Mouse (Mus musculus) liver, adult 2 months (tissue): ENCODE measurements around the gene Polr2h.

Source experiments
- CTCF ChIP-seq: fragments of 200-500 bp; IDR thresholded peaks from 2 replicates; pipeline ENCODE4 v1.5.1; 2011; ENCODE audit warnings: low read depth, low read length, control low read depth
- POLR2A ChIP-seq: fragments of 200-500 bp; IDR thresholded peaks from 2 replicates; pipeline ENCODE4 v1.6.1; 2011; ENCODE audit warnings: low read length, control low read depth; ENCODE audit not compliant: insufficient read depth; ENCODE audit errors: extremely low read depth

- TF ChIP-seq CTCF: no peak
- no peak for TF ChIP-seq POLR2A
Observed at GRCm38 (mm10) chr16:20756052-20756451, 38.6 kb downstream of the Polr2h start.
